Mouse (Mus musculus) spleen, adult 18-20 months (tissue): Measurements from ENCODE around the gene Phyhipl.

Source experiments
- DNase-seq, 2 experiments: peaks; one replicate each; pipeline ENCODE4 v3.0.0; 2022; ENCODE audit warnings: mixed read lengths in 2 of 2

Gene Phyhipl

DNA sequence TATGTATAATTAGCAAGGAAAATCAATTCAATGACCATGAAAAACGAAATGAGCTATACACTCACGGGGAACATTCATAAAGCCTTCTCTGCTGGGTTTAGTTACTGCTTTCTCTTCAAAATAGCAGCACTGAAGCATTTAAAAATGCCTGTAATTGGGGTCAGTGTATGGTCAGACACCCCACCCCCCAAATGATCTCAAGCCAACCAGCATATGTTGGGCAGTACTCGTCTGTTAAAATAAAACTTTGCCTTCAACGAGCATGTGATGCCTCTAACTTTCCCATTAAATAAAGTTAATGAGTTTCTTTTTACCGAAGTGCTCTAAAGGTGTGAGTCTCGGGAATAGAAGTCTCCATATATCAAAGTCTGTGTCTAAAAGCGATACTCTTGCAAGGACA, at the start of gene Phyhipl:
Gene Phyhipl, minus strand, starts transcription at position 138 of the 400 bp plus-strand sequence.
- DNase-seq: no peak

DNA sequence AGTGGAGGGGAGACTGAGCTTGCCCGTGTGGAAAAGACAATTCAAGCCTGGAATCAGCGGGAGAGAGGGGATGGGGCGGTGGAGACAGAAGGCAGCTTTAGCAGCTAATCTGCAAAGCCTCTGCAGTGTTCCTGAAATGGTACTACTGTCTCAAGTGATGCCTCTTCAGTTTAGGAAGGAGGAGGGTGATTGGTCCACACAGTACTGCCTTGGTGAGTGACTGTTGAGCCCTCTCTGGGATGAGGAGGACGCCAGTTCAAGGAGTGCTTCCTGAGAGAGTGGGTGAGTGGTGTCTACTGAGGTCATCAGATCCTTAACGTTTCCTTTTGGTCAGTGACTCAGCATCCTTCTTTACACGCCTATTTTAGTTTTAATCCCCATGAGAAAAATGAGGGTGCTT, 47.4 kb upstream of the Phyhipl start:
- no peak for DNase-seq

DNA sequence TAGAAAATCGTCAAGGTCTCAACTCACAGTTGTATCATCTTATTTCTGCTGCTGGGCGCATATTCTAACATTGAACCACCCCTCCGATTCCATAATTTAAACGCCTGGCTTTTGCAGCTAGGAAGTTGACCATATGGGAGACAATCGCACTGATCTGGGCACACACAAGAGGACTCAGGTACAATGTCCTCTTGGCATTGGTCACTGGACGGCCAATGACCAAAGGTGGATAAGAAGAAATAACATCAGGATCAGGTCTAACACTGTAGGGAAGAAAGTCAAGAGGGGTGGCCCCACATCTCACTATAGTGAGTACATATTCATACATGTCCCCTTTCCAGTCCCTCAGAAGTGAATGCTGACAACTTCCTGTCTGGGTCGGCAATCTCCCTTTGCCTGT, 43.8 kb upstream of the Phyhipl start:
- DNase-seq: no peak

DNA sequence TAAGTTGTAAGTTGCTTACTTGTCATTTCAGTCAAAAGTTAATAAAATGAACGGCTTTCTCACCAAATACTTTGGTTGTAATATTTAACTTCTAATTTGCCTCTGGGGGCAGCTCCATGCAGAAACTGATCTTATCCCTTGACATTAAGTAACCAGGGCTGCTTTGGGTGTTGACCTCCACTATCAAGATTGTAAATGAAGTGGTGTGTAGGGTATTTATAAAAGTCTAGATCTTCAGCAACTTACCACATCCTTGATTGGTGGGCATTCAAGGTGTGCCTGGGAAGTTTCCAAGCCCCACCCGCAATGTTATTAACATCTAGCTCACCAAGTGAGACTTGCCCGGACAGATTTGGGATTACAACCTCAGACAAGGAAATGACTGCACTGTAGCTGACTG, 42.2 kb upstream of the Phyhipl start:
- DNase-seq: no peak

DNA sequence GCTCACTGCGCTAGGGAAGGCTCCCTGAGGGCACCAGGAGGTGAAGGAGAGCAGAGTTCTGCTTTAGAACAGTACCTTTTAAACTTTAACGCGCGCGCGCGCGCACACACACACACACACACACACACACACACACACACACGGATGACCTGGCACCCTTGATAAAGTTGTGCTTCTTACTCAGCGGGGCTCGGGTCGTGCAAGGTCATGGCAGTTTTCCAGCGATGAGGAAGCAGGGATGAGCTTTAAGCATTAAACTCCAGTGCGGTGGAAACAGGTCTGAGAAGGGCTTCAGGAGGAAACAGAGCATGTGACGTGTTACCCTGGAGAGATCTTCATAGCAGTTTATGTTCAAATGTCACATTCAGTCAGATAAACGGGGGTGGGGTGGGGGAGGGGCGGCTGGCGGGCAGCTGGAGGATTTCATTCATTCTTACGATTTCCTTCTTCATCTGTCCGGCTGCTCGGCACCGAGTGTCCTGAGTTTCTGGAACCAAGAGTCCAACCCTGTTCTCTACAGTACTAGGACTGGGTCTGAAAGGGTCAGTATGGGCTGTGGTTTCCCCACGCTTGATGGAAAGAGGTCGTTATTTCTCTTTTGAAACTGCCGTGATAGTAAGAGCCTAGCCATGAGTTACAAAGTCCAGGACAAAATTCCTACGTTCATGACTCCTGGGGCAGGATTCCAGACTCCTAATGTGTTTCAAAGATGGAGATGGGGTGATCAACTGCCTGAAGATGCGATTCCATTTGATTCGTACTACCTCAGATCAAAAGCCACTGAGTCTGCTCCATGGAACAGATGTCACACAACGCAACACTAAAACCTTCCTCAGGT, 41.2 kb upstream of the Phyhipl start:
- no peak for DNase-seq

DNA sequence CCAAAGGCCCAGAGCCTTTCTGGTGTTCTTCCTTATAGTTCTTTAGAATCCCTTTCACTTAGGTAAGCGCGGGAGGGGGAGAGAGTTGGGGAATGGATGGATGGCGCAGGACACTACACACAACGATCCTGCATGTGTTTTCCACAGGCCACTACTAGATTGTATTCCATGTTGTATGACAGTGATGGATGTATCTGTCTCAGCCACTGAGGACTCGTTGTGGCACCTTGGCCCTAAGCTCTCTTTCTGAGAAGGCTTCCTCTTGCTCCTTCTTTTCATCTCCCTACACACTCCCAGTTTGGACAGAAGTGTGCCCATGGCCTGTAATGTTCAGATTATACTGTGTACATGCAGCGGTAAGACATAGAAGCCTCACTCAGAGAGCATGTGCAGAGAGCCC, 33.6 kb upstream of the Phyhipl start:
- DNase-seq: no peak

DNA sequence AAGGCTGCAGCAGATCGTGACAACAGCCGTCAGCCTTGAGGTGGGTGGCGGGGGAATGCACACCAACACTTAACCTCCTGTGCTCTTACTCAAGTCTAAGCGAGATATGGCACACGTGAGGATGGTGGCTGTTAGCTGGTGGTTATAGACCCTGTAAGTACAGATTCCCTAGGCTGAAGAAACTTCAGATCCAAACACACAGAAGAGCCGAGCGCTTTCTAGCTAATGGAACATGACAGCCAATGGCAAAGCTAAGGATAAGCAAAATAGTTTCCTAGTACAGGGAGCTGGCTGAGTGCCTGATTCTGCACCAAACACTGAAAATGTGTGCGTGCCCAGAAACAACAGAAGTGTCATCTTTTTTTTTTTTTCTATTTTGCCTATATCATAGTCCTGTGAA, 33.1 kb upstream of the Phyhipl start:
- DNase-seq: no peak

DNA sequence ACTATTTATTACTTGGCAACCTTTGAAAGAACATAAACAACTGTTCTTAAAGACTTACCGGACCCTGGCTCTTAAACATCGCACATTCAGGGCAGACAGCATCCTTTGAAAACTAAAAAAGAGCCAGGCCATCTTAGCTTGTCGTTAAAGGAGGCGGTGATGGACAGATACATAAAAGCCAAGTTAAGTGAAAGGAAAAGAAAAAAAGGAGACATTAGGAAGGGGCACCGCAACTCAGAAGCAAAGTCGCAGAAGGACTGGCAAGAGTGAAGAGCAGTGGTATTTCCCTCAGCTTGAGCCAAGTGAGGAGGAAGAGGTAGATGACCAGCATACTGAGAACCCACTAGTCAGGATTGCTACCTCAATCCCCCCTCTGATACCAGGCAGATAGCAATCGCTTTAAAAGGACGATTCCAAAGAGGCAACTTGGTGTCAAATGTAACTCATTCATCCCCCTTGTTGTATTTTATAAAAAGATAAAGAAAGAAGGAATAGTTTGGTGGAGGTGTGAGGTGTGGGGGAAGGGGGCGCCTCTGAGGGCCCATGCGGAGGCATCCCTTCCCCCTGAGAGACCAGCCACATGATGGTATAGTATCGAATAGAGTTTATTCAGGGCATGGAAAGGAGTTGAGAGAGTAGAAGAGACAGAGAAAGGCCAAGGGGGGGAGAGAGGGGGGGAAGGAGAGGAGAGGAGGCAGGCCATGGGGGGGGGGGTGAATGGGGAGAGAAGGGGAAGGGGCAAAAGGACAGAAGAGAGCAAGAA, 31.4 kb upstream of the Phyhipl start:
- DNase-seq: no peak

DNA sequence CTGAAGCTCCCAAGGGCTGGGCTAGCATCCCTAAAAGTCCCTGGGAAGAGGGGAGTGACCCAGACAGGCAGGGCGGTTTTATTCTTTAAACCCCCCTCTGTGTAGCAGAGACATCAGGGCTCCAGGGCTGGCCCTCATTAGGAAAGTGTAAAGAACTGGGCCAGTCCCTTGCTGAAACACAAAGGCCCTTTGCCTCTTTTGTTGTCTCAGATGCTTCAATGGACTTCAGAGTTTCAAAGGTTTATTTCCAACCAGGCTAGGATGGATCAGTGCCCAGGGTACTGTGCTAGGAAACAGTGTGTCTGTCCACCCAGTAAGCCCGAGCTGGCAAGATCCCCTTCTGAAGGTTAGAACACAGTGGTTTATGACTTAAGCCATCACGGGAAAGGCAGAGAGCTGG, 30.7 kb upstream of the Phyhipl start:
- DNase-seq: no peak

DNA sequence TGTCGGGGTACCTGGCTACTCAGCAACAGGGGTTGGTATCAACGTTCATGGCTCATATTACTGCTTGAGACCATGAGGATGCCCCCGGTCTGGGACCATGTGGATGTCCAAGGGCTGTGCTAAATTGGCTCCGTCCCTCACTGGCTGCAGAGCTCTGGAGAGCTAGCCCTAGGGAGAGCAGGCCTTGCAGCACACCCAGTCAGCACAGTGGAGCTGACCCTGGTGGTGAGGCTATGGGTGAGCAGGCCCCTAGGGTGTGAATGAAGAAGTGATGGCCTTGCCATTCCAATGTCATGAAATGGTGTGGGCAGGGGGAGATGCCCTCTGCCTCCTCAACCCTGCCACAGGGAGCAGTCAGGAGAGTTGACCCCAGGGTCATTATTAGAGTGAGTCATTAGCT, 27.7 kb upstream of the Phyhipl start:
- DNase-seq: no peak

DNA sequence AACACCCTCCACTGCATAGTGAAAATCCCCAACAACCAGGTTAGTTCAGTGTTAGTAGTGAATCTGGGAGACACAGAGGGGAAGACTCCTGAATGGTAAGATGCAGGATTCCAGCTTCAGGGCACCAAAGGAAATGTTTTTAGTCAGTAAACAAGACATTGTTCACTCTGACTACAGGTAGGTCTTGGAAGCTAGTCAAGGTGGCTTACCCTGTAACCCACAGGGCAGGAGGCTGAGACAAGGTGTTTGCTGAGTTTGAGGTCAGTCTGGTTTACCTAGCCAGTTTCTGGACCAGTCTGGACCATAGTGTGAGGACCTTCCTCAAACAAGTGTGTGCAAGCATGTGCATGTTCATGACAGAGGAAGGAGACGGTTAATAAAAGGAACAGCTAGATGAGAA, 22.2 kb upstream of the Phyhipl start:
- DNase-seq: no peak

DNA sequence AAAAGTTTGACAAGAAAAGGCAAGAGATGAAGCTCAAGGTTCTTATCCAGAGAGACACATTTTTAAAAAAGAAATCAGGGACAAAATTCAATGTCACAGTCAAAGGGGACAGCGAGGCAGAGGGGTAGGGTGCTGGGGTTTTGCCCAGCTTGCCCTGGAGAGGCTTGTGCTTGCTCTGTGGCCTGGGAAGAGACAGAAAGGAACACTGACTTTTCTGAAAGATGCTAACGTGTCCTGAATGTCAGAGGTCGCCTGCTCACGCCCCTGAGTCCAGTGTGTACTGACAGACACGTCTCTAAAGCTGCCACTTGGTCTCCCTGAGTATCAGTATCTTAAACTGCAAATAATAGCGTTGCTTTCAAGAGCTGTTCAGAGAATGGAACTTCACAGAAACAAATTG, 507 bp upstream of the Phyhipl start:
- no peak for DNase-seq

DNA sequence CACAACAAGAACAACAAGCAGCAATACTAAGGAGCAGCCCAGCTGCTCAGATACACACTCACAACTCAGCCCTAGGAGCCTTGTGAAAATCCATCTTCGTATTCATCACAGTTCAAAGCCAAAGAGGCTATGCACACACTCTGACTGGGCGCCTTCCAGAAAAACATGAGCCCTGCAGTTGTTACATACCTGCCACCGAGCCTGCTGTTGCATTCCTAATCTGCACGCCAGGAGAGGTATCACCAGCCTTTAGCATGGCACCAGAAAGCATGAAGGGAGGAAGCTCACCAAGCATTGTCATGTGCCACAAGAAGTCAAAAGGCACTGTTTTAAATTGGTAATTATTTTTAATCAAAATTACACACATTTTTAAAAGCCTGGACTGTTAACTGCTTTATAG, 1.1 kb downstream of the Phyhipl start:
- DNase-seq: no peak

DNA sequence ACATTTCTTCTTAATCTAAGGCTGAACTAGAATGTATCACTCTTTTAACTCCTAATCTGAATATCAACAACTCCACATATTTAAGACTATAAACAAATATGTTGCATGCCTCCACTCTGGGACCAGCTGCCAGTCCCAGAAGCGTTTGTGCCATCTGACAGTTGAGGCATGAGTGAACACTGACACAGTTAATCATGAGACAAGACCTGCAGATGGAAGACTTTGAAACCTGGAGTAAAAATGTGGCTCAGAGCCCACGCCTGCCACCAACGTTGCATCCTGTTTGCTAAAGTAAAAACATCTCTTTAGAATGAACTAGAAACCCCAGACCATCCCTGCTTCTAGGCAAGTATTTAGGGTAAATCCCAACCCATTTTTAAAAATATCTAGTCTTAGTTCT, 1.6 kb downstream of the Phyhipl start:
- no peak for DNase-seq

DNA sequence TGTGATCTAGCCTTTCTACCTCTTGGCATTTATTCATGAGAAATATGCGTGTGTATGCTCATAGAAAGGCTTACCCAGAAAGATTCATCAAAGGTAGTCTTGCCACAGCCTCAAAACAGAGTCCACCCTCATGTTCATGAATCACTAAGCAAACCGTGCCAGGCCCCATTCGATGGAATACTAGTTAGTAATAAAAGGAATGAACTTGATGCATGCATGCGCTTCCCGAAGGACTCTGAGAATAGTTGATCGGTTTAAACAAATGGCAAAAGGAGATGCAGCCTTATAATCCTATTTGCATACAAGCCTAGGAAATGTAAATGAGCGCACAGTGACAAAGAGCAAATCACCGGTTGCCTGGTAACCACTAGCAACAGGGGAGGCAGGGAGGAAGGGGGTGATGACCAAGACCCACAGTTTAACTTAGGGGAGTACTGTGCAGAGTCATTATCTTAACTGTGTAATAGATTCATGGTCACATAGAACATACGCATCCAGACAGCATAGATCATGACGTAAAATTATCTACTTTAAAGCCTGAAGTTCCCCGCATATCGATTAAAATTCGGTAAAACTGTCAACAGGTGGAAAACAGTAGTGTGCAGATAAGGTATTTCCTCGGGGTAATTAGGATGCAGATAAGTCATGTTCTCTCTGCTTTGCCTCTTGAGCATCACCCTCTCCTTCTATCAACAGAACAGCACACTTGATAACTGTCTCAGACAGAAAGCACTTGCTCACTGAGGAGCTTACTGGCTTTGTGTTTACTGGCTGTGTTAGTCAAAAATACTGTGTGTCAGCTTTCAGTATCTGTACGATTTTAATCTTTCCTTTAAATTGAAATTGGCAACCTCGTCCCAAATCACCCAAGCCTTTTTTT, 3.8 kb downstream of the Phyhipl start:
- DNase-seq: no peak

DNA sequence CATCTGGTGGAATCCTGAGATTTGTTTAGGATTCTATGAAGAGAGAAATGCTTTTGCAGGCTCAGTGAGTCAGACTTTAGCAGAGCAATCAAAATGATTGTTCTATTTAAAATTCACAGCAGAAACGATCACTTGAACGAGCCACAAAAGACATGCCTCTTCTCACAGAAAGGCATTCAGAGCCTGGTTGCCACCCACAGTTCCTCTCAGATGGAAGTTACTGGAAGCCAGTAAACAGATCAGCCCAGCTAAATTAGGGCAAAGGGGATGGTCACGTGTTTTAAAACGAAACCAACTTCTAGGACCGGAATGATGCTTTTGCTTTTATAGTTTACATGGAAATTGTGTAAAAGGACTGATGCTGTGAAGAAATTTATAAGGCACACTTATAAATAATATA, 6.9 kb downstream of the Phyhipl start:
- DNase-seq: no peak

DNA sequence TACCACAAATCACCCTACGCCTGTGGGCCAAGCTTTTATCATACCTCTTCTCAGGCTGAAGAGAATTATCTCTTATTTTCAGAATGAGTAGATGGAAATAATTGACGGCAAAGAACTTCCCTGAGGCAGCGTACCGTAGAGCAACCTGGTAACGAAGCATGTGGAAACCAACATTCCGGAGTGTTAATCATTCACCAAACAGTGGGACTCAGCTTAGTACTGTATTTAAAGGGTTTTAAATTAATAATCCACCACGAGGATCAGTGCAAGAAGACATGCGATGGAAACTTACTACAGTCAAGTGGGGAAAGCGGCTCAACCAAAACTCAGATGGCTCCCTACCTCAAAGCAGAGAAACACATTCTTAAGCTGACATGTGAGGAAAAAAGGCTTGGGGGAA, 12.6 kb downstream of the Phyhipl start:
- no peak for DNase-seq

DNA sequence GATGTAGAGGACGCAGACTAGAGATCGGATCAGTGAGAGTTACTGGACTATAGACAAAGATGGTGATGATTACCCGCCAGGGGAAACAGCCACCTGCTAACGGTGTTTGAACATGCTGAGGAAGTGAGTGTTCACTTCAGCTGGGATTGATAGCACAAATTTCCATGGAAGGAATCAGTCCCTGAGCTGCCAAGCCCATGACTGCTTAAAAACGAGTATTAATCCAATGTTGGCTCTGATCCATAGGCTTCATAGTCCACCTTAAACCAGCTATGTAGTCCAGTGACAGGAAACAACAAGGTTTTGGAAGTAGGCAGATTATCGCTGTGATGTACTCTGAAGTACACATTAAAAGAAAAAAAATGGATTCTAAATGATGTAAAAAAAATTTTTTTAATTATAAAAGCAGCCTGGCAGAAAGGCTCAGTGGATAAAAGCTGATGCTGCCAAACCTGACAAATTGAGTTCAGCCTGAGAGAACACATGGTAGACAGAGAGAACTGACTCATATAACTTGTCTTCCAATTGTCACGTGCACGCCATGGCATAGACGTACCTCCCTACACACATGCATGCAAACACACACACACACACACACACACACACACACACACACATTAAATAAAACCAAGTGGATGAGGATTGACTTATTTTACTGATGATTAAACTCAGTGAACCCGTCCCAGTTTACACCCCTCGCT, 14.7 kb downstream of the Phyhipl start:
- no peak for DNase-seq

DNA sequence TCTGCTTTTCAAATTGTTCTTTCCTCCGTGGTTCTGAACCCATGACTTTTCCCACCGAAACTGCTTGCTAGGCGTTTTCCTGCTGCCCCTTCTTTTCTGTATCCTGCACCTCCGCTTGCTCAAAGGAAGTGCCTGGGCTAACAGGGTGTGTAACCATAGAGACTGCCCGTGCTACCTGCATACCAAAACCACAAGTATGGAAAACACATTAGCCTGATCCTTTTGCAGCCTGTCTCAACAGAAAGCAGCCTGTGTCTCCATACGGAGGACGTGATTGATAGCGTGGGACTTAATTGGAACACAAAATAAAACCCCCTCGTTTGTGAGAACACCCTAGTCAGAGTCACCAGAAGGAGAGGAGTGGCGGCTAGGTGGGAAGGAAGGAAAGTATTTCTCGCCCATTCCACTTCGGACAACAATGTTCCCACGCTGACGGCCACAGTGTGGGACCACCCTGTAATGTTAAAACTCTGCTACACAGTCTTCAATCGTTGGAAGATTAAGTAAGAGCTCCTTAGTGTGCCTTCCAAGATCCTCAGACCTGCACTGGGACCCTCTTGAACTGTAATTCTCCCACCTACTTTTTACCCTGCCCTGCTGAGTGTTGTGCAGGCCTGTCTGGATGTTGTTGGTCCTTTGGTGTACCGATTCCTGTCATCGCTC, 15.6 kb downstream of the Phyhipl start:
- no peak for DNase-seq

DNA sequence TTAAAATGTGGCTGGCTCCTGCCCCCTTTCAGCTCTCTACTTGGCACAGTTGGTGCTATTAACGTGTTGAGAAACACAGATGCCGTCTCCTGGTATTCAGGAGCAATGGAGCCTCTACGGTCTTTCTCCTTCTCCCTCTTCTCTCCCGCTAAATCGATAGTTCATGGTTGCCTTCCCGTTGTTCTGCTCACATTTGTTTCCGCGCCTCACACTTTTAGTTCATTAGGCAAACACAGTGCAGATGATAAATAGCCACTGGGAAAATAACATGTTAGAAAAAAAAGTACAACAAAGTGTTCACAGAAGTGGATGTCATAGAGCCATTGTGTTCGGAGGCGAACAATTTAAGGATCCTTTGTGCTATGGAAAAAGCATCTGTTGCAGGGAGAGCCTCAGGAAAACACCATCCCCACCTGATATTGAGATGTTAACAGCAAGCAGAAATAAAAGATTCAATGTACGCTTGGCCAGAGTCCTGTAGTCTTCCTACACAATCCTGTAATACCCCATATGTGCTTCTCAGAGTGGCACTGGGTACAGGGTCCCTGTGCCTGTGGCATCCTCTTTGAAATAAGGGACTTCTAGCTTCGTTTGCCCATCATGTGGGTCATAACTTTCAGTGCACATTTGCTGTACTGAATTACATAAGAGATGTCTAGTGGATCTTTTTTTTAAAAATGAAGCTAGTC, 18.0 kb downstream of the Phyhipl start:
- no peak for DNase-seq

DNA sequence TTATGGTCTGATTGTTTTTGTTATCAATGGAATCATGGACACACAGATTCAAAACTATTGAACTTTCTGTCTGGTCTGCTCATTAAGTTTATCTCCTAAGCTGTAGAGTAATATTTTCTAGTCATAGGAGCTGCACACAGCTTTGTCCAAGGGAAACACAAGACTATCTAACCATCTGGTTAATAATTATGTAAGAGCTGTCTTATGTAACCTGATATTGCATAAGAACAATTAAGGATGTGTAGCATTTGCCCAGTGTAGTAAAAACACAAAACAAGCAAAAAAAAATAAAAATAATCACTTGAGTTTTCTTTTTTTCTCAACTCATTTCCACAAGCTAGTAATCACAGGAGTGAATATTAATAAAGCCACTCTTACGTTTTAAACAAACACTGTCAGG, 20.5 kb downstream of the Phyhipl start:
- DNase-seq: no peak

DNA sequence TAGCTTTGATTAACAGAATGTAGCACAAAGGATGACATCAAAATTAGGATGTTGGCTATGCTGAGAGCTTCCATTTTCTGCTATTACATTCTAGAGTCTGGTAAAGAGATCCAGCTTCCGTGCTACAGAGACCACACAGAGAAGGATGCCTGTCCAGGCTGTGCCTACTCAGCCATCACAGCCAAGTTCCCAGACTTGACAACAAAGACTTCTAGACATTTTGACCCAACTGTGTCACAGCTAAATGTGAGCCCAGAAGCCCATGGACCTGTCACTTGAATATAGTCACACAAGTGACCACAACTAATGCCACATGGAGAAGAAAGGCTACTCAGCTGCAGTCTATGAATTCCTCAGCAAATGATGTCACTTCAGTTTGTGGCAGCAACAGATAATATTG, 24.6 kb downstream of the Phyhipl start:
- DNase-seq: no peak
